In the genomic region with DNA sequence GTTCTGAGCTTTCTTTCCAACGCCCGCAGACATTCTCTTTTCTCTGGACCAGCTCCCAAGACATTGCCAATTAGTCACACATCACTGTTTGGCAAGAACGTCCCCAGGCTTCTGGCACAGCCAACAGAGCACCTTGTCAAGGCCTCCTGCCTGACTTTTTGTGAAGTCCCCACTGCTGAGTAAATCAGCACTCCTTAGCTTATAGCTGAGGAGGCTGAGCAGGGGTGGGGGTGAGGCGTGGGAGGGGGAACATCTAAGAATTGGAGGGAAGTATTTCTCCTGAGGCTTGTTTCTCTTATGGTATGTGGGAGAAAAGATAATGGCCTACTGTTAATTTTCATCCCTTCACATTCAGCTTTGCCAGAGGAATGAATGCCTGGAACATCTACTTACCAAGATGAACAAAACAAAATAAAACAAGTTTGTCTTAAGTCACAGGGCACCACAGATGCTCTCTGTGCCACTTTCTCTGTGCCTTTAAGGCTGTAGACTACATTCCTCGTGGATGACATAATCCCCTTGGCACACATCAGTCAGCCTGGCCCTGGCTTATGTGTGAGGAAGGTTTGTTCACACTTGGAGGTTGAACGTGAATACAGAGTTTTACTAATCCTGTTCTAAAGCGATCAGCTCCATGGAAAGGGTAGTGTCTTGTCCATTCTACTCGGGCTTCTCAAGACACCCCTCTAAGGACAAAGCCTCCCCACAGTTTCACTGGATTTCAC, we compare ENCODE assay signal across 8 mouse cellular contexts.
DNase-seq lines count a peak whose midpoint lies in the region; ATAC-seq lines count a peak whose summit lies in the region.

No protein-coding gene starts in this region.

- 42% methylated on average over 8 of the region's 8 CpGs for WGBS in heart, embryonic 16.5 days
- 35% methylated on average over 8 of the region's 8 CpGs for WGBS in lung, embryonic 16.5 days

- intact Hi-C loops in heart, postnatal 25 days (cut with DNase I): no loop called here

- peak overlapping the region; percentile 84 for H3K27ac ChIP-seq in heart, embryonic 16.5 days (ENCODE audit: low read length)
- H3K27ac ChIP-seq in lung, embryonic 16.5 days (ENCODE audit: low read length): peak overlapping the region; percentile 36

- no peak overlapping the region for H3K9ac ChIP-seq in heart, embryonic 16.5 days (ENCODE audit: low read length)
- H3K9ac ChIP-seq in lung, embryonic 16.5 days (ENCODE audit: low read length): no peak overlapping the region

- no peaks in the 10 kb centered on the region for H3K36me3 ChIP-seq in heart, embryonic 16.5 days (ENCODE audit: control insufficient read depth, insufficient read depth)
- no peaks in the 10 kb centered on the region for H3K36me3 ChIP-seq in lung, embryonic 16.5 days (ENCODE audit: control insufficient read depth, insufficient read depth, low read length)

- peak; percentile 84 for DNase-seq in heart, adult 11 months
- no peak for DNase-seq in heart, postnatal 25 days (ENCODE audit: low spot score)
- DNase-seq in cerebellum, adult 18-20 months: peak; percentile 24 to 28
- no peak for DNase-seq in layer of hippocampus, postnatal 36 days
- DNase-seq in thymus, adult 18-20 months: no peak

- no peak overlapping the region; the same call in 1 of the 2 replicates for H3K4me2 ChIP-seq in heart, embryonic 16.5 days (ENCODE audit: low read depth, low read length)
- no peak overlapping the region for H3K4me2 ChIP-seq in lung, embryonic 16.5 days (ENCODE audit: low read depth, low read length)

- H3K9me3 ChIP-seq in heart, embryonic 16.5 days (replicated peaks; ENCODE audit: control insufficient read depth, low read length): no peaks in the 10 kb centered on the region
- no peaks in the 10 kb centered on the region for H3K9me3 ChIP-seq in lung, embryonic 16.5 days (ENCODE audit: control insufficient read depth, low read length)

- H3K27me3 ChIP-seq in heart, embryonic 16.5 days (ENCODE audit: control insufficient read depth, insufficient read depth, low read length): no peaks in the 10 kb centered on the region
- H3K27me3 ChIP-seq in lung, embryonic 16.5 days (ENCODE audit: control insufficient read depth, insufficient read depth, low read depth, low read length): no peaks in the 10 kb centered on the region

- peaks cover 46% of the 10 kb centered on the region for H3K4me1 ChIP-seq in heart, embryonic 16.5 days (ENCODE audit: control insufficient read depth, insufficient read depth, low read length)
- H3K4me1 ChIP-seq in lung, embryonic 16.5 days (replicated peaks; ENCODE audit: control insufficient read depth, insufficient read depth, low read length): peaks cover 8% of the 10 kb centered on the region

- ATAC-seq in heart, embryonic 16.5 days (replicated peaks; ENCODE audit: extremely low read depth, insufficient read depth, low FRiP score): peak; percentile 91
- ATAC-seq in lung, embryonic 16.5 days (ENCODE audit: low read depth): peak; percentile 93
- ATAC-seq in megakaryocyte-erythroid progenitor cell, adult 5-6 weeks (replicated peaks; ENCODE audit: low FRiP score, low TSS enrichment, poor library complexity, severe bottlenecking): no peak

- H3K4me3 ChIP-seq in heart, embryonic 16.5 days (ENCODE audit: low read length): no peak overlapping the region
- H3K4me3 ChIP-seq in lung, embryonic 16.5 days (ENCODE audit: low read length): no peak overlapping the region

Comparison
In these comparisons a context has a peak if more than half of its experiments do, and no peak if none do; other contexts are left out.
1. DNase-seq: peak in heart, adult 11 months (single experiment) and cerebellum, adult 18-20 months (2 of 2); none in heart, postnatal 25 days (single experiment), layer of hippocampus, postnatal 36 days (0 of 2) and thymus, adult 18-20 months (0 of 2).